Mouse (Mus musculus): ENCODE results near the gene Sgo1. TPM values are rescaled to one million over a fixed set of nuclear protein-coding genes. Genes with fewer than 3 reads are reported as not detected.
"Not testable (repeated sequence)": the region's sequence is repeated elsewhere in the genome, so short reads cannot be mapped to it uniquely, and the experiment has no call there.

Sgo1 gene
- polyA plus RNA-seq (2012; ENCODE audit: insufficient read depth, low replicate concordance) = 2.9 TPM in 1 of 2 replicates, not detected in the other

DNA sequence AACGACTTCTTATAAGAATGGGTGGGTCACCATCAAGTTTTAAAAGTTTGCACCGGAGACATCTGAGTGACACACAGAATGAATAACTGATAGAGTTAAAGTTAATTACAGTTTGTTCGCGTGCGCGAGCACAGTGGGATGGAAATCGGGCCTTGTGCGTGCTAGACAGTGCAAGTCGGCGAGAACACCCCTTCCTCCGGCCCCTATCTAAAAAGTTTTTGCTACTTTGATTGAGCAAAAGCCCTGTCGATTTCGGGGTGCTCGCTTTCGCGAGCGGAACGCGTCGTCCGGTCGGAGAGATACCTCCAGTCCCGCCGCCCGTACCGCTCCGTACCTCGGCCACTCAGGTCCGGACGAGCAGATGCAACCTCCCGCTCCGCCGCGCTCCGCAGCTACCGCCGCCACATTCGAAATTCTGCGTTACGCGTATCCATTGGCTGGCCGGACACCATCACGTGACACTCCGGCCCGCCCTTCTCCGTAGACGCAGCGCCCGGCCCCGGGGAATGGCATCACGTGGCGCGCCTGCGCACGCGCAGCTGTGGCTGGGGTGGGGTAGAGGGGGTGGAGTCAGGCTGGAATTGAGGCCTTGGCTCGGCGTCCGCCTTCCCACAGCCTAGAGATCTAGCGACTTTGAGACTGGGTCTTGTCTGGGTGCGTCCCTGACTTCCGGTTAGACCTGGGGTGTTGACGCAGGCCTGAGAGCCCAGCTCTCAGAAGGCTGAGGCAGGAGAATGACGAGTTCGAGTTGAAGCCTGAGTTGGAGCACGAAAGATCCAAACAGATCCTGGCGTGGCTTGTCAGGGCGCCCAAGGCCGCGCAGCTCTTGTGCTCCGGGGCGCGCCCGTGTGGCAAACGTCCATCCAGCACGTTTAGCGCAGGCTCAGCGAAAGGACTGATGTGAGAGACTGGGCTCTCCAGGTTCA is at the start of gene Sgo1:
Sgo1 (minus strand) TSS at position 457 of the 926 bp plus-strand sequence.
- H3K36me3 ChIP-seq (replicated peaks; ENCODE audit: low read length) = peaks cover 25% of the 10 kb centered on the region
- no peaks in the 10 kb centered on the region for H3K27me3 ChIP-seq (replicated peaks)
- no peaks in the 10 kb centered on the region for H3K9me3 ChIP-seq
- H3K4me3 ChIP-seq (replicated peaks) = peak within 1 kb of the TSS; percentile 95
- TF ChIP-seq FLI1 (IDR thresholded peaks at IDR 0.05; ENCODE audit: low read length) (peak; percentile 50; the same call in 1 of the 2 replicates), GATA1 (IDR thresholded peaks at IDR 0.05; ENCODE audit: borderline replicate concordance, low read length) (no peak)
- peaks cover 13% of the 10 kb centered on the region for H3K4me1 ChIP-seq

DNA sequence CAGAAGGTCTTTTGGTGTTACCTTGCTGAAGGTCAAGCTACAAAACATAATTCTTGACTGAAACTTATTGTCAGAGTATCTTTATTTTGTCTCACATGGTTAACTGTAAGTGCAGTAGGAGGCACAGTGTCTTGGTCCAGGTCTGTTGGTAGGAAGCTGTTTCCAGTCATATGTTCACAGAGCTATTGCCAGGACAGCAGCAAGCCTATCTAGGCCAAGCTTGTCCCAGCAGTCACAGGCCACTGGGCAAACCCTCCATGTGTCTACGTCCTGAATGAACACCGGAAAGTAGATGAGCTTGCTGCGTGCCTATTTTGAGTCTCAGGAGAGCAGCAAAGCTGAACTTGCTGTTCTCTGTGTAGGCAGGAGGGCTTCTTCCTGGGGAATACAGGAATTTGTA is 29.8 kb upstream of the Sgo1 start:
- H3K36me3 ChIP-seq (replicated peaks; ENCODE audit: low read length); H3K9me3 ChIP-seq; H3K4me3 ChIP-seq (replicated peaks); H3K27me3 ChIP-seq (replicated peaks); H3K4me1 ChIP-seq: not testable (repeated sequence)

GRCm38 (mm10) chr17:53718474-53718873 is 29.3 kb upstream of the Sgo1 start:
- Histone ChIP-seq H3K4me1 (no peaks in the 10 kb centered on the region), H3K4me3 (replicated peaks) (no peak overlapping the region), H3K9me3 (no peaks in the 10 kb centered on the region), H3K27me3 (replicated peaks) (no peaks in the 10 kb centered on the region), H3K36me3 (replicated peaks; ENCODE audit: low read length) (no peaks in the 10 kb centered on the region)
- TF ChIP-seq GATA1 (IDR thresholded peaks at IDR 0.05; ENCODE audit: borderline replicate concordance, low read length) = no peak
- TF ChIP-seq FLI1 (IDR thresholded peaks at IDR 0.05; ENCODE audit: low read length) = no peak

- H3K4me1 ChIP-seq; H3K36me3 ChIP-seq (replicated peaks; ENCODE audit: low read length); H3K9me3 ChIP-seq; H3K27me3 ChIP-seq (replicated peaks); H3K4me3 ChIP-seq (replicated peaks): not testable (repeated sequence)
Measured at GRCm38 (mm10) chr17:53715161-53715560, 26.0 kb upstream of the Sgo1 start.

GRCm38 (mm10) chr17:53714453-53714852 is 25.3 kb upstream of the Sgo1 start:
- Histone ChIP-seq H3K4me3 (replicated peaks) (no peak overlapping the region), H3K4me1 (no peaks in the 10 kb centered on the region), H3K27me3 (replicated peaks) (no peaks in the 10 kb centered on the region), H3K9me3 (no peaks in the 10 kb centered on the region), H3K36me3 (replicated peaks; ENCODE audit: low read length) (no peaks in the 10 kb centered on the region)
- no peak for TF ChIP-seq GATA1 (IDR thresholded peaks at IDR 0.05; ENCODE audit: borderline replicate concordance, low read length)
- no peak for TF ChIP-seq FLI1 (IDR thresholded peaks at IDR 0.05; ENCODE audit: low read length)

DNA sequence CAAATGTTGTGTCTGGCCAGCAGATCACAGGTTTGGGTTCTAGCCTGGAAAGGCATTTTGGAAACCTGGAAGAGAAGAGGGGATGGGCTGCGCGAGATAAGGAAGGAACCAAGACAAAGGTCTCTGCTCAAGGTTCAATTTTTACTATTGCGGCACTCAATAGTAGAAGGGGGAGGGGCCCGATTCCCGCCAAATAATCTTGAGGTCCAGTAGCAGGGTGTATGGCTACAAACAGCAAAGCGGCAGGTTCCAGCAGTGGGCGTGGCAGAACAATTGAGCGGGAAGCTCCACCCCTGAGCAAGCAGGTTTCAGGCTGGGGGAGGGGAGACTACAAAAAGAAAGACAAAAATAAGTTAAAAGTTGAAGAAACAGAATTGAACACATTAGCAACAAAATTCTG is 8.4 kb upstream of the Sgo1 start:
- not testable (repeated sequence) for H3K27me3 ChIP-seq (replicated peaks); H3K4me1 ChIP-seq; H3K36me3 ChIP-seq (replicated peaks; ENCODE audit: low read length); H3K9me3 ChIP-seq; H3K4me3 ChIP-seq (replicated peaks)

GRCm38 (mm10) chr17:53694039-53694438 is 4.9 kb upstream of the Sgo1 start:
- Histone ChIP-seq H3K36me3 (replicated peaks; ENCODE audit: low read length) (no peaks in the 10 kb centered on the region), H3K27me3 (replicated peaks) (no peaks in the 10 kb centered on the region), H3K9me3 (no peaks in the 10 kb centered on the region), H3K4me3 (replicated peaks) (no peak overlapping the region), H3K4me1 (peaks cover 7% of the 10 kb centered on the region)
- TF ChIP-seq FLI1 (IDR thresholded peaks at IDR 0.05; ENCODE audit: low read length) (no peak), GATA1 (IDR thresholded peaks at IDR 0.05; ENCODE audit: borderline replicate concordance, low read length) (no peak)

GRCm38 (mm10) chr17:53689946-53690345 is 813 bp upstream of the Sgo1 start:
- TF ChIP-seq FLI1 (IDR thresholded peaks at IDR 0.05; ENCODE audit: low read length) = no peak
- TF ChIP-seq GATA1 (IDR thresholded peaks at IDR 0.05; ENCODE audit: borderline replicate concordance, low read length) = no peak
- Histone ChIP-seq H3K27me3 (replicated peaks) (no peaks in the 10 kb centered on the region), H3K9me3 (no peaks in the 10 kb centered on the region), H3K4me3 (replicated peaks) (peak overlapping the region; percentile 95), H3K4me1 (peaks cover 13% of the 10 kb centered on the region), H3K36me3 (replicated peaks; ENCODE audit: low read length) (peaks cover 17% of the 10 kb centered on the region)

- peaks cover 13% of the 10 kb centered on the region for H3K4me1 ChIP-seq
- no peaks in the 10 kb centered on the region for H3K9me3 ChIP-seq
- H3K27me3 ChIP-seq (replicated peaks) = no peaks in the 10 kb centered on the region
- H3K36me3 ChIP-seq (replicated peaks; ENCODE audit: low read length) = peaks cover 33% of the 10 kb centered on the region
- peak overlapping the region; percentile 95 for H3K4me3 ChIP-seq (replicated peaks)
- TF ChIP-seq GATA1 (IDR thresholded peaks at IDR 0.05; ENCODE audit: borderline replicate concordance, low read length) (no peak), FLI1 (IDR thresholded peaks at IDR 0.05; ENCODE audit: low read length) (no peak)
Measured at GRCm38 (mm10) chr17:53688321-53688720, 812 bp downstream of the Sgo1 start.

GRCm38 (mm10) chr17:53678716-53679115 is 10.4 kb downstream of the Sgo1 start:
- H3K36me3 ChIP-seq (replicated peaks; ENCODE audit: low read length) = peaks cover 89% of the 10 kb centered on the region
- peaks cover 8% of the 10 kb centered on the region for H3K4me1 ChIP-seq
- TF ChIP-seq GATA1 (IDR thresholded peaks at IDR 0.05; ENCODE audit: borderline replicate concordance, low read length) = no peak
- no peaks in the 10 kb centered on the region for H3K27me3 ChIP-seq (replicated peaks)
- no peaks in the 10 kb centered on the region for H3K9me3 ChIP-seq
- H3K4me3 ChIP-seq (replicated peaks) = no peak overlapping the region

GRCm38 (mm10) chr17:53670453-53670852 is 18.7 kb downstream of the Sgo1 start:
- H3K27me3 ChIP-seq (replicated peaks) = no peaks in the 10 kb centered on the region
- peaks cover 79% of the 10 kb centered on the region for H3K36me3 ChIP-seq (replicated peaks; ENCODE audit: low read length)
- H3K9me3 ChIP-seq = no peaks in the 10 kb centered on the region
- H3K4me3 ChIP-seq (replicated peaks) = no peak overlapping the region
- TF ChIP-seq GATA1 (IDR thresholded peaks at IDR 0.05; ENCODE audit: borderline replicate concordance, low read length) (no peak), FLI1 (IDR thresholded peaks at IDR 0.05; ENCODE audit: low read length) (no peak)
- peaks cover 17% of the 10 kb centered on the region for H3K4me1 ChIP-seq

Data from megakaryocyte, embryonic 14.5 days (primary cell).